9 mouse cellular contexts compared by ENCODE assay signal in the genomic region with DNA sequence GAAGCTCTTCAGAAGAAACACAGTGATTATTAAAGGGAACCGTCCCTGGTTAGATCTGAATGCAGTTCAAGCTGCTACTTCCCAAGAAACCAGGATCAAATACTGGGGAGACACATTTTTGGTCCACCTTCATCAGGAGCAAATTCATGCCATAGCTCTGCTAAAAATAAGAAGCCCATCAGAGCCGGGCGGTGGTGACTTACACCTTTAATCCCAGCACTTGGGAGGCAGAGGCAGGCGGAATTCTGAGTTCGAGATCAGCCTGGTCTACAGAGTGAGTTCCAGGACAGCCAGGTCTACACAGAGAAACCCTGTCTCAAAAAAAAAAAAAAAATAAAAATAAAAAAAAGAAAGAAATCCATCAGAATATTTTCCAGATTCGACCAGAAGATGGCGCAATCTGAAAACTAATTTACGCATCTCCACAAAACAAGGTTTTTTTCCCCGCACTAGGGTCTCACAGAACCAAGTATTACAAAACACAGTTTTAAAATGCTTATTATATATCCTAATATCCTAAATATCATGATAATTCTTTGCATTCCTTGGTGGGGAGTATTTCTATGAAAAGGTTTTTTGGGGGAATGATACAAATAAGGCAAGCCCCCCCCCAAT. TPM values are rescaled to one million over a fixed set of nuclear protein-coding genes. Genes with fewer than 3 reads are reported as not detected.
DNase-seq lines count a peak whose midpoint lies in the region; ATAC-seq and TF ChIP-seq lines count a peak whose summit lies in the region.
"Had no signal": no experiment of that assay in that cellular context is flagged by ENCODE, and none has a peak within 500 bp of the region (broad histone marks: within the 10 kb centered on the region; RNA-seq: fewer than 3 reads in every experiment).

No protein-coding gene starts in this region.

- ATAC-seq in embryonic facial prominence, embryonic 14.5 days (ENCODE audit: low read depth) = no peak
- no peak for ATAC-seq in erythroblast, adult 5-6 weeks (replicated peaks; ENCODE audit: low FRiP score, poor library complexity, severe bottlenecking)

- 44% methylated on average over 9 of the region's 9 CpGs for WGBS in embryonic facial prominence, embryonic 14.5 days

- peak overlapping the region; percentile 67 for H3K27ac ChIP-seq in embryonic facial prominence, embryonic 14.5 days (replicated peaks; ENCODE audit: low read depth, low read length)

- H3K4me3 ChIP-seq in embryonic facial prominence, embryonic 14.5 days (ENCODE audit: low read depth, low read length) = no peak overlapping the region; the same call in 1 of the 2 replicates
- no peak overlapping the region for H3K4me3 ChIP-seq in myocyte

- no peak overlapping the region for H3ac ChIP-seq in myocyte (ENCODE audit: control insufficient read depth, insufficient read length)

- 0 out of 2 replicates have a peak overlapping the region, but pooled peaks have one; percentile 22 for H3K9ac ChIP-seq in embryonic facial prominence, embryonic 14.5 days (ENCODE audit: low read depth, low read length)

- peaks cover 3% of the 10 kb centered on the region; the same call in 1 of the 2 replicates for H3K4me1 ChIP-seq in embryonic facial prominence, embryonic 14.5 days (ENCODE audit: control insufficient read depth, insufficient read depth, low read length)

- H3K36me3 ChIP-seq in embryonic facial prominence, embryonic 14.5 days (ENCODE audit: control insufficient read depth, insufficient read depth, low read length) = no peaks in the 10 kb centered on the region
- H3K36me3 ChIP-seq in myocyte (ENCODE audit: control insufficient read depth, insufficient read depth) = no peaks in the 10 kb centered on the region

- peak; percentile 53 for DNase-seq in gastrocnemius, adult 18-20 months (ENCODE audit: low spot score)
- DNase-seq in gastrocnemius, adult 8-10 months (ENCODE audit: low spot score in 2 of 2) = no peak
- peak; percentile 27 for DNase-seq in ovary, postnatal 14 days (ENCODE audit: low spot score)
- no peak for DNase-seq in ovary, adult 18-20 months (ENCODE audit: low spot score)
- DNase-seq in embryonic facial prominence, embryonic 14.5 days (ENCODE audit: low spot score) = peak; percentile 83
- DNase-seq in frontal cortex, postnatal 10 days (ENCODE audit: low spot score in 2 of 2) = no peak

- peak overlapping the region; percentile 28 for H3K4me2 ChIP-seq in embryonic facial prominence, embryonic 14.5 days (ENCODE audit: low read depth, low read length)
- peak overlapping the region; percentile 36 for H3K4me2 ChIP-seq in myocyte (ENCODE audit: low read depth)

- no peaks in the 10 kb centered on the region for H3K79me2 ChIP-seq in myocyte (ENCODE audit: control insufficient read depth, insufficient read depth)

- no peaks in the 10 kb centered on the region for H3K9me3 ChIP-seq in embryonic facial prominence, embryonic 14.5 days (ENCODE audit: control insufficient read depth, low read length)

- H3K27me3 ChIP-seq in embryonic facial prominence, embryonic 14.5 days (replicated peaks; ENCODE audit: control insufficient read depth, insufficient read depth, low read length) = no peaks in the 10 kb centered on the region
- H3K27me3 ChIP-seq in myocyte (ENCODE audit: control insufficient read depth, insufficient read depth, insufficient read length) = no peaks in the 10 kb centered on the region

- TF ChIP-seq POLR2A in myocyte (IDR thresholded peaks at IDR 0.05; ENCODE audit: insufficient read length, low read depth) = no peak

TF ChIP-seq in myocyte, 11 proteins besides CTCF, POLR2A, EP300 and RAD21:
- TF ChIP-seq USF1 (IDR thresholded peaks at IDR 0.05; ENCODE audit: low read depth) (no peak), CEBPB (IDR thresholded peaks at IDR 0.05; ENCODE audit: insufficient read depth, poor library complexity, severe bottlenecking) (no peak), POLR2AphosphoS2 (IDR thresholded peaks at IDR 0.05; ENCODE audit: insufficient read length, low read depth) (no peak), MAX (IDR thresholded peaks at IDR 0.05; ENCODE audit: low read depth) (no peak), TCF12 (IDR thresholded peaks at IDR 0.05; ENCODE audit: insufficient read depth, poor library complexity, severe bottlenecking) (no peak), SRF (IDR thresholded peaks at IDR 0.05; ENCODE audit: control insufficient read depth, insufficient read length, low read depth) (no peak)

RNA-seq across cellular contexts. Expression of a gene that starts 45.4 kb away (rescaled TPM):
- total RNA-seq in gastrocnemius, adult 18-20 months (2021) = not detected
- total RNA-seq in gastrocnemius, adult 8-10 months (2022) = not detected
- polyA plus RNA-seq in embryonic facial prominence, embryonic 14.5 days (2014; fragmentation: Nextera tagmentation; extraction: Ambion mirVana) = not detected in 2 replicates
- 0.19 TPM for polyA plus RNA-seq in myocyte (2012; fragmentation: generic; extraction: Trizol)
- total RNA-seq in erythroblast, adult 5-6 weeks (2015; ENCODE audit: low replicate concordance) = not detected in 2 replicates
- total RNA-seq in erythroblast, adult 5-6 weeks (2017; ENCODE audit: low replicate concordance) = not detected in 2 replicates
- polyA plus RNA-seq: neural tube, embryonic 11.5 days had no signal

Comparison
In these comparisons a context has a peak if more than half of its experiments do, and no peak if none do; other contexts are left out.
1. DNase-seq: peak in gastrocnemius, adult 18-20 months (single experiment), ovary, postnatal 14 days (single experiment) and embryonic facial prominence, embryonic 14.5 days (single experiment); none in gastrocnemius, adult 8-10 months (0 of 2), ovary, adult 18-20 months (single experiment) and frontal cortex, postnatal 10 days (0 of 2).